Mouse (Mus musculus) heart, embryonic 12.5 days (tissue): Measurements from ENCODE around the gene Ptprb. TPM values are rescaled to one million over a fixed set of nuclear protein-coding genes. Genes with fewer than 3 reads are reported as not detected.

ENCODE experiments used
- ATAC-seq: fragments of 200-750 bp; cut with Nextera tagmentation; 2 replicates; pipeline ENCODE4 v1.8.0; 2017; ENCODE audit warnings: moderate TSS enrichment, moderate library complexity; ENCODE audit not compliant: insufficient number of reproducible peaks, low FRiP score
- H3K27ac ChIP-seq: fragments of 300-500 bp; sonication (generic); 2 replicates; pipeline ENCODE4 v1.5.1; 2016; ENCODE audit warnings: mild to moderate bottlenecking, moderate library complexity; ENCODE audit not compliant: poor library complexity, severe bottlenecking
- H3K27me3 ChIP-seq: fragments of 300-500 bp; sonication (generic); replicated peaks from 2 replicates; pipeline ENCODE4 v1.6.1; 2016; ENCODE audit warnings: mild to moderate bottlenecking, moderate library complexity
- H3K36me3 ChIP-seq: fragments of 300-500 bp; sonication (generic); 2 replicates; pipeline ENCODE4 v1.6.1; 2016; ENCODE audit warnings: mild to moderate bottlenecking, moderate library complexity
- H3K4me1 ChIP-seq: fragments of 300-500 bp; sonication (generic); replicated peaks from 2 replicates; pipeline ENCODE4 v1.6.1; 2016; ENCODE audit warnings: mild to moderate bottlenecking
- H3K4me2 ChIP-seq: fragments of 300-500 bp; sonication (generic); 2 replicates; pipeline ENCODE4 v1.6.1; 2016; ENCODE audit warnings: mild to moderate bottlenecking, moderate library complexity
- H3K4me3 ChIP-seq: fragments of 300-500 bp; sonication (generic); 2 replicates; pipeline ENCODE4 v1.5.1; 2016; ENCODE audit warnings: mild to moderate bottlenecking
- H3K9ac ChIP-seq: fragments of 300-500 bp; sonication (generic); 2 replicates; pipeline ENCODE4 v1.6.1; 2016; ENCODE audit warnings: mild to moderate bottlenecking, moderate library complexity
- H3K9me3 ChIP-seq: fragments of 300-500 bp; sonication (generic); replicated peaks from 2 replicates; pipeline ENCODE4 v1.6.1; 2016; ENCODE audit warnings: mild to moderate bottlenecking, moderate library complexity
- WGBS: fragments of 180-500 bp; shearing (Covaris S2); methylation state at CpG from one replicate; pipeline ENCODE4 v1.1.7; 2016; 5-methylcytosine and 5-hydroxymethylcytosine counted together
- polyA plus RNA-seq: library from polyadenylated mRNA; unstranded; fragments of >200 nt; fragmentation: Nextera tagmentation; extraction: Ambion mirVana; gene quantifications from 2 replicates; pipeline ENCODE4 v1.2.1, GENCODE M21; 2016

The Ptprb gene
- polyA plus RNA-seq, 1 experiment from 2014 or later, result 11.1 TPM

DNA sequence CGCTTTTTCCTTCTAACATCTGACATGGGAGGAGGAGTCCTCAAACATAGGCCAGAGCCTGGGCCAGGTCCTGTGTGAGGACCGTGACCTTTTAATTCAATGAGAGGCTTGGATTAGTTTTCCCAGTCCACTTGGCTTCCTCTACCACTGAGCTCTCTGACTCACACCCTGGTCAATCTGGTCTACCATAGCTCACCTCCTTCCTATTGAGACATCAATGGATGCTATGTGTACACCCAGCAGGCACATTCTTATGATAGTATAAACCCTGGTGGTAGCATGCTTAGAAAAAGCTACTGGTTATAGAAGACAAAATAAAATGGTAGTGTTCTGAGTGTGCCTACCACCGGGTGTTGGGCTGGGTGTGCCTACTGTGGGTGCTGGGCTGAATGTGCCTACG lies 21.1 kb downstream of the Ptprb start:
- WGBS, result 74% methylated on average over 4 of the region's 4 CpGs
- H3K9ac ChIP-seq, result no peak overlapping the region
- H3K4me1 ChIP-seq, result peaks cover 40% of the 10 kb centered on the region
- H3K9me3 ChIP-seq, result no peaks in the 10 kb centered on the region
- H3K4me2 ChIP-seq, result no peak overlapping the region
- ATAC-seq, result no peak
- H3K27me3 ChIP-seq, result peaks cover 13% of the 10 kb centered on the region
- no peaks in the 10 kb centered on the region for H3K36me3 ChIP-seq
- no peak overlapping the region for H3K4me3 ChIP-seq
- H3K27ac ChIP-seq, result no peak overlapping the region

DNA sequence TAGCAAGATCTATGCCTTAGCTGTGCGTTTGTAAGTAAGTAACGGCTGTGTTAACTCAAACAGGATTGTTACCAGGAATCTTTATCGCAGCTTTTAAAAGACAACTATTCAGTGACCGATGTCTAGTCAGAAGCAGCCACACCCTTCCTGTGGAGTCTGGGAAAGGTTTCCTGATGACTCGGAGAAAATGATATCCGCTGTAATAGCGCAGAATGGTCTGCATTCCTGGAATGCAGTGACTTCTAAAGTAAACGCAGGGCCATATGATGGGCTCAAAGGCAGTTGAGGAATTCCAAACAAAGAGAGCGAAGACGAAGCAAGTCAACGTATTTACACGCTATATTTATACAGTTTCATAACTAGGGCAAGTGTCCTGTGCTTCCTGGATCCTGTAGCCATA lies 22.5 kb downstream of the Ptprb start:
- Histone ChIP-seq H3K9me3 (no peaks in the 10 kb centered on the region), H3K4me2 (no peak overlapping the region), H3K4me1 (peaks cover 41% of the 10 kb centered on the region), H3K27me3 (peaks cover 22% of the 10 kb centered on the region), H3K27ac (no peak overlapping the region), H3K4me3 (no peak overlapping the region), H3K9ac (no peak overlapping the region), H3K36me3 (no peaks in the 10 kb centered on the region)
- WGBS, result 38% methylated on average over 12 of the region's 12 CpGs
- ATAC-seq, result no peak

DNA sequence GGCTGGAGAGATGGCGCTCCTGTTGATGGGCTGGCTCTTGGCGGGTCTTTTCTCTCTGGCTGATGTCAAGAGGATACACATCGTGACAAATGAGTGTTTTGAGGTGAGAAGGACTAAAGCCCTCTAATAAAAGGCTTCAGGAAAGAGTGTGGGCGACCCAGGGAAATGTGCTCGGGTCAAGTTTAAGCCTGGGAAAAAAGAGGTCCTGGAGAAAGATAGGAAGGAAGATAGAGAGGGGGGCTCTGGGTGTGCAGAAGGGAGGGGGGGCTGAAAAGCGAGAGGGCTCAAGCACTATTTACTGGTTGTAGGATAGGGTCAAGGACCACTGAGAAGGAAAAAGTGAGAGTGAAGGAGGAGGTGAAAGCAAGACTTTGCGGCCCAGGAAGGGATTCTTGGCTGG lies 25.5 kb downstream of the Ptprb start:
- no peak for ATAC-seq
- peak overlapping the region; percentile 70 for H3K9ac ChIP-seq
- H3K9me3 ChIP-seq, result no peaks in the 10 kb centered on the region
- H3K27me3 ChIP-seq, result peaks cover 31% of the 10 kb centered on the region
- H3K36me3 ChIP-seq, result no peaks in the 10 kb centered on the region
- peak overlapping the region; percentile 82 for H3K4me2 ChIP-seq
- H3K27ac ChIP-seq, result 0 out of 2 replicates have a peak overlapping the region, but pooled peaks have one; percentile 50
- H3K4me3 ChIP-seq, result peak overlapping the region; percentile 57
- peaks cover 41% of the 10 kb centered on the region for H3K4me1 ChIP-seq
- WGBS, result 8% methylated on average over 7 of the region's 7 CpGs

DNA sequence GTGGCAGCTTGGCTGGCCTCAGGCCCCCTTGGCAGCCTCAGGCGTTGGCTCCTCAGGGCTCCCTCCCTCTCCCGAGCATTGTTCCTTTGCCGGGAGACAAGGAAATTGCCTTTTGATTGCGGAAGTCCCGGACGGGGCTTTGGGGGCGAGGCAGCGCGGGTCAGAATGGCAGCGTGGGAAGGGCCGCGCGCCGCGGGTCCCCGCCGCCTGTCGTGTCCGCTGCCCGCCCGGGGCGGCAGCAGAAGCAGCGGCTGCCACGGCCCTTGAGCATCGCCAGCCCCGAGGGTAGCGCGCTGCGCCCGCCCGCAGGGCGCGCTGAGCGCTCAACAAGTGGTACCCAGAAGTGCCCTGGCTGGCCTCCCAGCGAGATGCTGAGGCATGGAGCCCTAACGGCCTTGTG lies 25.9 kb downstream of the Ptprb start:
- WGBS, result 0% methylated on average over 35 of the region's 36 CpGs
- peak overlapping the region; percentile 57 for H3K4me3 ChIP-seq
- H3K9ac ChIP-seq, result peak overlapping the region; percentile 70
- peak overlapping the region; percentile 82 for H3K4me2 ChIP-seq
- peak overlapping the region; percentile 67; the same call in 1 of the 2 replicates for H3K27ac ChIP-seq
- H3K36me3 ChIP-seq, result no peaks in the 10 kb centered on the region
- H3K4me1 ChIP-seq, result peaks cover 41% of the 10 kb centered on the region
- ATAC-seq, result peak; percentile 46; the same call in 1 of the 2 replicates
- no peaks in the 10 kb centered on the region for H3K9me3 ChIP-seq
- H3K27me3 ChIP-seq, result peaks cover 31% of the 10 kb centered on the region

DNA sequence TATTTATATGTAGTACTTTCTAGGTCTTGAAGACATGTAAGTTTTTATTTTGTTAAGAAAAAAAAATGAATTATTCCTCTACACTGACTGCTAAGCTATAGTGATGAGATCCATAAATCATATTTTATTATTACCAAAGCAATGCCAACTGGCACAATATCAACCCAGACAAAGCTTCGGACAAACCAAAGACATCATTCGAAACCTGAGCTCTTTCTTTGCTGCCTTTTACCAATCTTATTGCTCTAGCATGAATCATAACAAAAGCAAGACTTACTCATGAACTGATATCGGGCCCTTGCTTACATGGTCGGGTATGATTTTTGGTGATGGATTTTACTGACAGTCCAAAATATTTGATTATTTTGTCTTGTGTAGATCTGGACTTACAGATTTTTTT lies 29.0 kb downstream of the Ptprb start:
- Histone ChIP-seq H3K27me3 (peaks cover 31% of the 10 kb centered on the region), H3K36me3 (no peaks in the 10 kb centered on the region), H3K4me3 (no peak overlapping the region), H3K9ac (no peak overlapping the region), H3K4me2 (no peak overlapping the region), H3K27ac (no peak overlapping the region), H3K9me3 (no peaks in the 10 kb centered on the region), H3K4me1 (peaks cover 23% of the 10 kb centered on the region)
- no peak for ATAC-seq
- 78% methylated on average over 4 of the region's 4 CpGs for WGBS

DNA sequence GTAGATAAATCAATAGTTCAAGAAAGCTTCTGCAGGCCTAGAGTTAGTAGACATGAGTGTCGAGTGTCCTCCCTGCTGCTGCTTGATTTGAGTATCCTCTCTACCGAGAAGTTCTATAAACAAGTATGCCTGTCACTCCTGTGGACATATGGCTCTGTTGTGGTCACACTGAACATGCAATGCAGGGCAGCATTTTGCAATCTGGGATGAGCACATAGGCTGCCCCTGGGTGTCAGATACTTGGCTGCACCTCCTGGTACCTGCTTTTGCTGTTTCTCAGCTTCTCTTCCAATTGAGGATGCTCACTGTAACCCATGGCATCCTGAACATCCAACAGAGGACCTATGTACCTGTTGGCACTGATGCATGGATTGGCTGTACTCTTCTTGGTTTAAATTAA lies 34.1 kb downstream of the Ptprb start:
- Histone ChIP-seq H3K36me3 (no peaks in the 10 kb centered on the region), H3K4me3 (no peak overlapping the region), H3K9ac (no peak overlapping the region), H3K27me3 (0 out of 2 replicates have a peak, but pooled peaks cover 11% of the 10 kb centered on the region), H3K4me2 (no peak overlapping the region), H3K27ac (no peak overlapping the region), H3K4me1 (peaks cover 14% of the 10 kb centered on the region), H3K9me3 (no peaks in the 10 kb centered on the region)
- WGBS, result 76% methylated on average over 2 of the region's 2 CpGs
- ATAC-seq, result no peak

DNA sequence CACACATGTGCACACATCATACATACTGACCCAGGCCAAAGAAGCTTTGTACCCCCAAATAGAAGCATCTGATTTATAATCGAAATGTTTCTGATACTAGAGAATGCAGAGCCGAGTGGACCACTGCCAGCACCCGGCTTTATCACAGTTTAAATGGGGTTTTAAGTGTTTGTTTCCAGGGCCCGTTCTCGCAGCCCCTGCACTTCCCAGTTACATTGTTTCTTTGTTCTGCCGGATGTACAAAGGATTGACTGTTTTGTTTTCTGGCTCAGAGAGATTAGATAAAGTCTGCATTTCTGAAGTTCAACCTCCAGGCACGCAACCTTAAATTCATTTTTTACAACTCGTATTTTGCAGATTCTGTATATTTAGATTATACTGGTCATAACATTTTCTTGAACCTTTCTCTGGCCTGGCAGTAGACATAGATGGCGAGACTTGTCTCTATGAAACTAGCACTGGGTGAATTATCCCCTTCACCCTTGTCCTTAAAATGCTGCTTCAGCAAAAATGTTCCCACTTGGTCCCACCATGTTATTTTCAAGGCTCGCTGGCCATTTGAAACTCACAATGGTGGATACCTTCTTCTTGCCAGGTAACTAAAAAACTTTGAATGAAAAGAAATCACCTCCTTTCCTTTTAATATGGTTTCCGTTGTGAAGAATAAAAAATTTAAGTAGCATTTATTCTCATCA lies 35.3 kb downstream of the Ptprb start:
- no peaks in the 10 kb centered on the region for H3K36me3 ChIP-seq
- peak overlapping the region; percentile 31 for H3K4me2 ChIP-seq
- H3K9ac ChIP-seq, result no peak overlapping the region
- no peak overlapping the region for H3K27ac ChIP-seq
- 26% methylated on average over 11 of the region's 11 CpGs for whole genome bisulfite sequencing
- no peak overlapping the region for H3K4me3 ChIP-seq
- H3K9me3 ChIP-seq, result no peaks in the 10 kb centered on the region
- ATAC-seq, result no peak
- H3K27me3 ChIP-seq, result peaks cover 11% of the 10 kb centered on the region; the same call in 1 of the 2 replicates
- peaks cover 11% of the 10 kb centered on the region for H3K4me1 ChIP-seq

DNA sequence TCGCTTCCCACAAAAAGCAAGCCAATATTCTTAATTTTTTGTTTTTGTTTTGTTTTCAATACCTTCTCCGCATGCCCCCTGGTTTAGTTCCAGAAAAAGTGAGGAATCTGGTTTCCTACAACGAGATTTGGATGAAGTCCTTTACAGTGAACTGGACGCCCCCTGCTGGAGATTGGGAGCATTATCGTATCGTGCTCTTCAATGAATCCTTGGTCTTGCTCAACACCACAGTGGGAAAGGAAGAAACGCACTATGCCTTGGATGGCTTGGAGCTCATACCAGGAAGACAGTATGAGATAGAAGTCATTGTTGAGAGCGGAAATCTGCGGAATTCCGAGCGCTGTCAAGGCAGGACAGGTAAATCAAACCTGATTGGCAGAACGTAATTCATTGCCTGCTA lies 43.9 kb downstream of the Ptprb start:
- WGBS, result 18% methylated on average over 12 of the region's 12 CpGs
- H3K4me1 ChIP-seq, result no peaks in the 10 kb centered on the region; the same call in 1 of the 2 replicates
- ATAC-seq, result 0 out of 2 replicates have a peak, but pooled peaks have one; percentile 33
- no peak overlapping the region for H3K4me3 ChIP-seq
- no peaks in the 10 kb centered on the region for H3K9me3 ChIP-seq
- no peak overlapping the region for H3K4me2 ChIP-seq
- no peaks in the 10 kb centered on the region; the same call in 1 of the 2 replicates for H3K27me3 ChIP-seq
- H3K36me3 ChIP-seq, result peaks cover 4% of the 10 kb centered on the region; the same call in 1 of the 2 replicates
- no peak overlapping the region for H3K9ac ChIP-seq
- H3K27ac ChIP-seq, result no peak overlapping the region

DNA sequence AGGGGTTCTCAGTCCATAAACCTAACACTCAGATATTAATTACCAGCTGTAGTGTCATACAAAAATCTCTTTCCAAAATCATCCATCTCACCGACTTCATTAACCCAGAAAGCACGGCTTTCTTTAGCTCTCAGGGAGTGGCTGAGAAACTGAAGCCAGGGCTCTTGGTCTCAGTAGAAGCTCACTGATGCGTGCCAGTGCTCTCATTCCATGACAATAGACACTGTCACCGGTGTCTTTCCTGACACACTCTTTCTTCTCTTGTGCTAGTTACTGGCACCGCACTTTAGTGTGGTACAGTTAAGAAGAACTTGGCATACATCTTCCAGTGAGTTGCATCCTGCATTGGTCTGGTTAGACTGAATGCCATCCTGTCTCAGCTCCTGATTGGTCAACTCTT lies 53.8 kb downstream of the Ptprb start:
- H3K9me3 ChIP-seq, result no peaks in the 10 kb centered on the region
- H3K4me1 ChIP-seq, result no peaks in the 10 kb centered on the region
- H3K27ac ChIP-seq, result no peak overlapping the region
- no peak for ATAC-seq
- no peak overlapping the region for H3K4me2 ChIP-seq
- whole genome bisulfite sequencing, result 70% methylated on average over 5 of the region's 5 CpGs
- H3K36me3 ChIP-seq, result peaks cover 9% of the 10 kb centered on the region; the same call in 1 of the 2 replicates
- no peaks in the 10 kb centered on the region for H3K27me3 ChIP-seq
- H3K9ac ChIP-seq, result no peak overlapping the region
- no peak overlapping the region for H3K4me3 ChIP-seq

DNA sequence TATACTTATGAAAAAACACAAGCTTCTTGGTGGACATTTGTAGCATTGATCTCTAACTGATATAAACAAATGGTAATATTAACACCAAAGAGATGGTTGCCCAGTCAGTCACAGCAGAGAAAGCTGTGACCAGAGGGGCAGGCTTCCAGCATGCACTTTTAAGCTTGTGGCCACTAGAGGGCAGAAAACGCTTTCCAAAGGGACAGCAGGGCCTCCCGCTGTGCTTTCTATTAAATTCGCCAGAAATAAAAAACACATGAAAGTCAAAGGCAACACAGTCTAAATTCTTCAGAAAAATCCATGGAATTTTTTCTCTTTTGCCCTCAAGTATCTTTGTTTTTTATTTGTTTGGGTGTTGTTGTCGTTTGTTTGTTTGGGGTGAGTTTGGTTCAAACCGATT lies 55.1 kb downstream of the Ptprb start:
- 18% methylated on average over 5 of the region's 5 CpGs for WGBS
- ATAC-seq, result 0 out of 2 replicates have a peak, but pooled peaks have one; percentile 39
- Histone ChIP-seq H3K9me3 (no peaks in the 10 kb centered on the region), H3K4me3 (peak overlapping the region; percentile 35), H3K4me2 (peak overlapping the region; percentile 72), H3K9ac (0 out of 2 replicates have a peak overlapping the region, but pooled peaks have one; percentile 3), H3K36me3 (peaks cover 9% of the 10 kb centered on the region; the same call in 1 of the 2 replicates), H3K27me3 (no peaks in the 10 kb centered on the region), H3K4me1 (no peaks in the 10 kb centered on the region), H3K27ac (no peak overlapping the region)

DNA sequence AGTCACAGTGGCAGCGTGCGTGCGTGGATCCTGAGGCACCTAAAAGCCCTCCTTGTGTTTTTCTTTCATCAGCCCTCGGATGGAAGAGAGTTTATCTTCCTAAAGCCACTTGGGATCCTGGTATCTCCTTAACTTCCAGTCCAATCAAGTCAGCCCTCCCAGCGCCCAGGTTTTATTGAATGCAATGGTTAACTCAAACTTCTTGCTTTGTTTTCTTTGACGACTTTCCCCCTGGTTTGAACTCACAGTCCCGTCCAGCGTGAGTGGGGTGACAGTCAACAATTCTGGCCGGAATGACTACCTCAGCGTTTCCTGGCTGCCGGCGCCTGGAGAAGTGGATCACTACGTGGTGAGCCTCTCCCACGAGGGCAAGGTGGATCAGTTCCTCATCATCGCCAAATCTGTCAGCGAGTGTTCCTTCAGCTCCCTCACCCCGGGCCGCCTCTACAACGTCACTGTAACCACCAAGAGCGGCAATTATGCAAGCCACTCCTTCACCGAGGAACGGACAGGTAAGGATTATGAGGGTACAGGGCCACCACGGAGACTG lies 55.7 kb downstream of the Ptprb start:
- 0 out of 2 replicates have a peak overlapping the region, but pooled peaks have one; percentile 3 for H3K9ac ChIP-seq
- peak overlapping the region; percentile 35 for H3K4me3 ChIP-seq
- H3K4me1 ChIP-seq, result no peaks in the 10 kb centered on the region
- no peak overlapping the region for H3K27ac ChIP-seq
- no peak for ATAC-seq
- H3K4me2 ChIP-seq, result peak overlapping the region; percentile 72
- H3K36me3 ChIP-seq, result peaks cover 9% of the 10 kb centered on the region; the same call in 1 of the 2 replicates
- H3K9me3 ChIP-seq, result no peaks in the 10 kb centered on the region
- H3K27me3 ChIP-seq, result no peaks in the 10 kb centered on the region
- 21% methylated on average over 23 of the region's 23 CpGs for WGBS
